ENCODE assay signal across 10 mouse cellular contexts in the genomic region with DNA sequence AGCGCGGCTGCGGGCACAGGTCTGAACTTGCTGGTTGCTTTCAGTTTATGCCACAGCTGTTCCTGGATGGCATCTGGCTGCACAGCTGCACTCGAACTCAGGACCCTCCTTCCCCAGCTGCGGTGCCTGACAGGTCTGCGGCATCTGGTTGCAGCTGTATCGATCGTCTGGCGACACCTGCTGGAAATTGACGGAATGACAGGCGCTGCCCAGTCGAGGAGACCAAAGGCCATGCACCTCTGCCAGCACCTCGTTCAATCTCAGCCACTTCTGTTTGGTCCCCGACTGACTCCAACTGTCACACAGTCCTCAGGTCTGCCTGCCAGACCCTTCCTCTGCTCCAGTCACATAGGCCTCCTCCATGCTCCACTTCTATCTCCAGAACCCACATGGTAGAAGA. TPM values are rescaled to one million over a fixed set of nuclear protein-coding genes. Genes with fewer than 3 reads are reported as not detected.
DNase-seq lines count a peak whose midpoint lies in the region; ATAC-seq and TF ChIP-seq lines count a peak whose summit lies in the region.
"Had no signal": no experiment of that assay in that cellular context is flagged by ENCODE, and none has a peak within 500 bp of the region (broad histone marks: within the 10 kb centered on the region; RNA-seq: fewer than 3 reads in every experiment).

No protein-coding gene starts in this region.

- H3K27ac ChIP-seq in neural tube, embryonic 15.5 days (replicated peaks): no peak overlapping the region
- no peak overlapping the region for H3K27ac ChIP-seq in intestine, postnatal 0 days (ENCODE audit: low read depth, low read length)
- no peak overlapping the region for H3K27ac ChIP-seq in liver, embryonic 12.5 days
- H3K27ac ChIP-seq in olfactory bulb, adult 2 months (ENCODE audit: insufficient read depth, low read depth, low read length): no peak overlapping the region
- H3K27ac ChIP-seq: embryonic facial prominence, embryonic 15.5 days; neural tube, embryonic 13.5 days had no signal

- H3K9me3 ChIP-seq in neural tube, embryonic 15.5 days (replicated peaks): no peaks in the 10 kb centered on the region
- no peaks in the 10 kb centered on the region for H3K9me3 ChIP-seq in intestine, postnatal 0 days (ENCODE audit: control insufficient read depth)
- H3K9me3 ChIP-seq in liver, embryonic 12.5 days (replicated peaks): no peaks in the 10 kb centered on the region
- H3K9me3 ChIP-seq: embryonic facial prominence, embryonic 15.5 days; neural tube, embryonic 13.5 days had no signal

- H3K9ac ChIP-seq in neural tube, embryonic 15.5 days (replicated peaks): no peak overlapping the region
- H3K9ac ChIP-seq in intestine, postnatal 0 days (ENCODE audit: low read depth, low read length): no peak overlapping the region
- H3K9ac ChIP-seq in liver, embryonic 12.5 days: no peak overlapping the region
- H3K9ac ChIP-seq: embryonic facial prominence, embryonic 15.5 days; neural tube, embryonic 13.5 days had no signal

- H3K4me2 ChIP-seq in neural tube, embryonic 15.5 days: no peak overlapping the region
- no peak overlapping the region for H3K4me2 ChIP-seq in intestine, postnatal 0 days (replicated peaks; ENCODE audit: low read depth)
- H3K4me2 ChIP-seq in liver, embryonic 12.5 days: no peak overlapping the region
- H3K4me2 ChIP-seq: embryonic facial prominence, embryonic 15.5 days; neural tube, embryonic 13.5 days had no signal

- 16% methylated on average over 14 of the region's 14 CpGs for WGBS in neural tube, embryonic 15.5 days
- WGBS in intestine, postnatal 0 days: 10% methylated on average over 14 of the region's 14 CpGs
- WGBS in liver, embryonic 12.5 days (ENCODE audit: insufficient replicate concordance): 8% methylated on average over 14 of the region's 14 CpGs
- WGBS in olfactory bulb, adult 2 months: 16% methylated on average over 14 of the region's 14 CpGs

- intact Hi-C loops in gastrocnemius, postnatal 14 days (cut with DNase I; ENCODE audit: low total_unique reads): no loop called here

- no peak overlapping the region for H3K4me3 ChIP-seq in neural tube, embryonic 15.5 days (replicated peaks)
- H3K4me3 ChIP-seq in intestine, postnatal 0 days (ENCODE audit: low read depth, low read length): no peak overlapping the region
- H3K4me3 ChIP-seq in liver, embryonic 12.5 days: no peak overlapping the region
- no peak overlapping the region for H3K4me3 ChIP-seq in olfactory bulb, adult 2 months (ENCODE audit: insufficient read depth, low read depth, low read length)
- H3K4me3 ChIP-seq: embryonic facial prominence, embryonic 15.5 days; neural tube, embryonic 13.5 days had no signal

- no peak for TF ChIP-seq POLR2A in olfactory bulb, adult 2 months (IDR thresholded peaks at IDR 0.05; ENCODE audit: insufficient read depth, low read depth, low read length)

- TF ChIP-seq CTCF in intestine, postnatal 0 days (IDR thresholded peaks at IDR 0.05; ENCODE audit: low read depth): peak; percentile 97
- TF ChIP-seq CTCF in olfactory bulb, adult 2 months (IDR thresholded peaks at IDR 0.05; ENCODE audit: insufficient read depth, low read depth, low read length): peak; percentile 71

- peak; percentile 89 for DNase-seq in neural tube, embryonic 10.5 days (ENCODE audit: extremely low spot score, low spot score)
- DNase-seq in cerebellum, postnatal 14 days: peak; percentile 73 to 83
- DNase-seq in gastrocnemius, postnatal 14 days: peak; percentile 77
- DNase-seq in thymus, postnatal 10 days (ENCODE audit: low spot score in 2 of 2): peak; percentile 74 to 88

- H3K4me1 ChIP-seq in neural tube, embryonic 15.5 days: no peaks in the 10 kb centered on the region
- H3K4me1 ChIP-seq in intestine, postnatal 0 days (replicated peaks; ENCODE audit: control insufficient read depth, insufficient read depth, low read length): no peaks in the 10 kb centered on the region
- peaks cover 39% of the 10 kb centered on the region for H3K4me1 ChIP-seq in liver, embryonic 12.5 days
- H3K4me1 ChIP-seq in olfactory bulb, adult 2 months (ENCODE audit: control insufficient read depth, insufficient read depth, low read length): no peaks in the 10 kb centered on the region
- H3K4me1 ChIP-seq: neural tube, embryonic 13.5 days had no signal

- H3K36me3 ChIP-seq in neural tube, embryonic 15.5 days: peaks cover 31% of the 10 kb centered on the region
- H3K36me3 ChIP-seq in intestine, postnatal 0 days (ENCODE audit: control insufficient read depth, insufficient read depth): peaks cover 30% of the 10 kb centered on the region
- peaks cover 33% of the 10 kb centered on the region for H3K36me3 ChIP-seq in liver, embryonic 12.5 days

- peaks cover 10% of the 10 kb centered on the region for H3K27me3 ChIP-seq in neural tube, embryonic 15.5 days (replicated peaks)
- no peaks in the 10 kb centered on the region for H3K27me3 ChIP-seq in intestine, postnatal 0 days (replicated peaks; ENCODE audit: control insufficient read depth, insufficient read depth, low read length)
- H3K27me3 ChIP-seq in liver, embryonic 12.5 days (replicated peaks): no peaks in the 10 kb centered on the region

- no peak; the same call in 1 of the 2 replicates for ATAC-seq in neural tube, embryonic 15.5 days (ENCODE audit: low FRiP score)
- ATAC-seq in intestine, postnatal 0 days: peak; percentile 34; the same call in 1 of the 2 replicates
- 0 out of 2 replicates have a peak, but pooled peaks have one; percentile 1 for ATAC-seq in liver, embryonic 12.5 days

RNA-seq across cellular contexts. Expression of gene Gna15, which starts 2.8 kb away (rescaled TPM):
- polyA plus RNA-seq in neural tube, embryonic 15.5 days (2015; fragmentation: Nextera tagmentation; extraction: Ambion mirVana): 1.7 and 2.6 TPM in 2 replicates
- 1 to 10 TPM in 1 of 2 experiments, under 1 TPM in 1; 0.60 to 1.2 TPM for total RNA-seq in gastrocnemius, postnatal 14 days (2021)
- 0.64 and 0.78 TPM in 2 replicates for polyA plus RNA-seq in intestine, postnatal 0 days (2015; fragmentation: Nextera tagmentation; extraction: Ambion mirVana)
- 7.0 and 7.3 TPM in 2 replicates for polyA plus RNA-seq in liver, embryonic 12.5 days (2016; fragmentation: Nextera tagmentation; extraction: Ambion mirVana)
- polyA plus RNA-seq in olfactory bulb, adult 2 months (2012; ENCODE audit: insufficient read depth, insufficient read length, low replicate concordance, missing spikeins): not detected in 2 replicates

RNA-seq across cellular contexts. Expression of gene Gna11, which starts 18.2 kb away (rescaled TPM):
- polyA plus RNA-seq in neural tube, embryonic 15.5 days (2015; fragmentation: Nextera tagmentation; extraction: Ambion mirVana): 91.1 and 102 TPM in 2 replicates
- total RNA-seq in gastrocnemius, postnatal 14 days (2021): 10 to 100 TPM; 31.6 to 34.6 TPM
- 188 and 195 TPM in 2 replicates for polyA plus RNA-seq in intestine, postnatal 0 days (2015; fragmentation: Nextera tagmentation; extraction: Ambion mirVana)
- 27.7 and 28.3 TPM in 2 replicates for polyA plus RNA-seq in liver, embryonic 12.5 days (2016; fragmentation: Nextera tagmentation; extraction: Ambion mirVana)
- polyA plus RNA-seq in olfactory bulb, adult 2 months (2012; ENCODE audit: insufficient read depth, insufficient read length, low replicate concordance, missing spikeins): not detected in 2 replicates

RNA-seq across cellular contexts. Expression of gene S1pr4, which starts 26.8 kb away (rescaled TPM):
- 0.69 and 2.1 TPM in 2 replicates for polyA plus RNA-seq in neural tube, embryonic 15.5 days (2015; fragmentation: Nextera tagmentation; extraction: Ambion mirVana)
- total RNA-seq in gastrocnemius, postnatal 14 days (2021): under 1 TPM; 0.64 to 0.86 TPM
- 0.50 and 0.74 TPM in 2 replicates for polyA plus RNA-seq in intestine, postnatal 0 days (2015; fragmentation: Nextera tagmentation; extraction: Ambion mirVana)
- polyA plus RNA-seq in liver, embryonic 12.5 days (2016; fragmentation: Nextera tagmentation; extraction: Ambion mirVana): 3.1 and 3.3 TPM in 2 replicates
- not detected in 2 replicates for polyA plus RNA-seq in olfactory bulb, adult 2 months (2012; ENCODE audit: insufficient read depth, insufficient read length, low replicate concordance, missing spikeins)

RNA-seq across cellular contexts. Expression of gene Ncln, which starts 30.6 kb away (rescaled TPM):
- 68.5 and 70.3 TPM in 2 replicates for polyA plus RNA-seq in neural tube, embryonic 15.5 days (2015; fragmentation: Nextera tagmentation; extraction: Ambion mirVana)
- 10 to 100 TPM; 39.1 to 47.3 TPM for total RNA-seq in gastrocnemius, postnatal 14 days (2021)
- 58.6 and 61.1 TPM in 2 replicates for polyA plus RNA-seq in intestine, postnatal 0 days (2015; fragmentation: Nextera tagmentation; extraction: Ambion mirVana)
- 59.9 and 62.7 TPM in 2 replicates for polyA plus RNA-seq in liver, embryonic 12.5 days (2016; fragmentation: Nextera tagmentation; extraction: Ambion mirVana)
- polyA plus RNA-seq in olfactory bulb, adult 2 months (2012; ENCODE audit: insufficient read depth, insufficient read length, low replicate concordance, missing spikeins): 181 TPM in 1 of 2 replicates, not detected in the other

RNA-seq across cellular contexts. Expression of gene Aes, which starts 32.5 kb away (rescaled TPM):
- 771 and 825 TPM in 2 replicates for polyA plus RNA-seq in neural tube, embryonic 15.5 days (2015; fragmentation: Nextera tagmentation; extraction: Ambion mirVana)
- total RNA-seq in gastrocnemius, postnatal 14 days (2021): 100 to 1,000 TPM; 660 to 698 TPM
- 528 and 536 TPM in 2 replicates for polyA plus RNA-seq in intestine, postnatal 0 days (2015; fragmentation: Nextera tagmentation; extraction: Ambion mirVana)
- 263 and 270 TPM in 2 replicates for polyA plus RNA-seq in liver, embryonic 12.5 days (2016; fragmentation: Nextera tagmentation; extraction: Ambion mirVana)
- polyA plus RNA-seq in olfactory bulb, adult 2 months (2012; ENCODE audit: insufficient read depth, insufficient read length, low replicate concordance, missing spikeins): 1,500 TPM in 1 of 2 replicates, not detected in the other
